Mouse (Mus musculus) midbrain, embryonic 16.5 days (tissue): ENCODE measurements around the gene Synpo2. TPM values are rescaled to one million over a fixed set of nuclear protein-coding genes. Genes with fewer than 3 reads are reported as not detected.

ENCODE experiments used
- ATAC-seq: fragments of 200-750 bp; cut with Nextera tagmentation; 2 replicates; pipeline ENCODE4 v1.8.0; 2017; ENCODE audit warnings: moderate TSS enrichment
- H3K27ac ChIP-seq: fragments of 300-500 bp; sonication (generic); 2 replicates; pipeline ENCODE4 v1.5.1; 2014; ENCODE audit warnings: mild to moderate bottlenecking, low read length, mixed read lengths
- H3K27me3 ChIP-seq: fragments of 300-500 bp; sonication (generic); 2 replicates; pipeline ENCODE4 v1.6.1; 2014; ENCODE audit warnings: low read depth, low read length, mixed read lengths; ENCODE audit not compliant: control insufficient read depth, insufficient read depth
- H3K36me3 ChIP-seq: fragments of 300-500 bp; sonication (generic); 2 replicates; pipeline ENCODE4 v1.6.1; 2014; ENCODE audit warnings: mild to moderate bottlenecking, low read length, moderate library complexity, mixed read lengths; ENCODE audit not compliant: control insufficient read depth, insufficient read depth
- H3K4me1 ChIP-seq: fragments of 300-500 bp; sonication (generic); 2 replicates; pipeline ENCODE4 v1.6.1; 2014; ENCODE audit warnings: mild to moderate bottlenecking, low read length, mixed read lengths; ENCODE audit not compliant: control insufficient read depth, insufficient read depth
- H3K4me2 ChIP-seq: fragments of 300-500 bp; sonication (generic); 2 replicates; pipeline ENCODE4 v1.6.1; 2014; ENCODE audit warnings: mild to moderate bottlenecking, low read length, mixed read lengths
- H3K4me3 ChIP-seq: fragments of 300-500 bp; sonication (generic); 2 replicates; pipeline ENCODE4 v1.5.1; 2014; ENCODE audit warnings: low read depth, mild to moderate bottlenecking, low read length, moderate library complexity, mixed read lengths
- H3K9ac ChIP-seq: fragments of 300-500 bp; sonication (generic); 2 replicates; pipeline ENCODE4 v1.6.1; 2014; ENCODE audit warnings: low read depth, low read length, mixed read lengths
- H3K9me3 ChIP-seq: fragments of 300-500 bp; sonication (generic); replicated peaks from 2 replicates; pipeline ENCODE4 v1.6.1; 2014; ENCODE audit warnings: mild to moderate bottlenecking, low read length, mixed read lengths; ENCODE audit not compliant: control insufficient read depth, poor library complexity, severe bottlenecking
- WGBS: fragments of 180-500 bp; shearing (Covaris S2); extraction: QIAGEN DNeasy Blood & Tissue Kit; methylation state at CpG from one replicate; pipeline ENCODE4 v1.1.7; 2014; 5-methylcytosine and 5-hydroxymethylcytosine counted together
- polyA plus RNA-seq: library from polyadenylated mRNA; unstranded; fragments of >200 nt; fragmentation: Nextera tagmentation; extraction: Ambion mirVana; gene quantifications from 2 replicates; pipeline ENCODE4 v1.2.1, GENCODE M21; 2015

The Synpo2 gene
- polyA plus RNA-seq, 1 experiment from 2014 or later = 3.2 TPM

DNA sequence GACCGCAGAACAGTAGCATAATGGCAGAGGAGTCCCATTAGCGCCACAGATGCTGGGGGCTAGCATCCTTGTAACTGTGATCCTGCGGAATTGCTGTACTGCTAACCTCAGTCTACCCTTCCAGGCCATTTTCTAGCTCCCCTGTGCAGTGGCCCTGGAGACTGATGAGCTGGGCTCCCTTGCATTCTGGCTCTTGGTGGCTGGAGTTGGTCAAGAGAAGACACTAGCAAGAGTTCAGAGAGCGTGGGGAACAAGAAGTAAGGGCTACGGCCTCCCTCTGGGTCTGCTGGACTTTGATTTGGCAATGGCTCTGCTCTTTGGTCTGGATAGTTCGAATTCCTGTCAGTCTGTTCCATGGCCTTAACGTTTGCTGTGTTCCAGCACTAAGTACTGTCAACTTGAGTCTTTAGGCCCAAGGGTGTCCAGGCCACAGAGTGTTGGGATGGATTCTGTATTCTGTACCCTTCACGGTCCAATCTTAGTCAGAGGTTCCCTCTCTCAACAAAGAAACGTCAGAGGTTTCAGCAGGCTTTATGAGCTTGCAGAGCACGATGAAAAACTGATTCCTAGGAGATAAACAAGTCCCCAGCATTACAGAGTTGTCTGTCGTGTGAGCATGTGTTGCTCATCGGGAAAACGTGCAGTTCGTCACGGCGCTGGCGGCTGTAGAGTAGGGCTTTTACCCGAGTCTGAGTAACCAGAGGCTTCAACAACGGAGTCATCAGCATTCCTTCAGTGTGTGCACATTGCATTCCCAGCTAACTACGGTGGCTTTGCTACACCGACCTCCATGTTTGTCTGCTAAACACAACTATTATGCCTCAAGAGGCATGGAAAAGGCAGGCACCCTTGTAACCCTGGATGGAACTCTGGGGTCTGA, 113.6 kb downstream of the Synpo2 start:
- no peaks in the 10 kb centered on the region for H3K4me1 ChIP-seq
- no peaks in the 10 kb centered on the region for H3K27me3 ChIP-seq
- H3K9me3 ChIP-seq = no peaks in the 10 kb centered on the region
- H3K27ac ChIP-seq = no peak overlapping the region
- no peak for ATAC-seq
- H3K36me3 ChIP-seq = no peaks in the 10 kb centered on the region
- H3K4me3 ChIP-seq = no peak overlapping the region
- 89% methylated on average over 21 of the region's 21 CpGs for WGBS
- no peak overlapping the region for H3K4me2 ChIP-seq
- no peak overlapping the region for H3K9ac ChIP-seq

DNA sequence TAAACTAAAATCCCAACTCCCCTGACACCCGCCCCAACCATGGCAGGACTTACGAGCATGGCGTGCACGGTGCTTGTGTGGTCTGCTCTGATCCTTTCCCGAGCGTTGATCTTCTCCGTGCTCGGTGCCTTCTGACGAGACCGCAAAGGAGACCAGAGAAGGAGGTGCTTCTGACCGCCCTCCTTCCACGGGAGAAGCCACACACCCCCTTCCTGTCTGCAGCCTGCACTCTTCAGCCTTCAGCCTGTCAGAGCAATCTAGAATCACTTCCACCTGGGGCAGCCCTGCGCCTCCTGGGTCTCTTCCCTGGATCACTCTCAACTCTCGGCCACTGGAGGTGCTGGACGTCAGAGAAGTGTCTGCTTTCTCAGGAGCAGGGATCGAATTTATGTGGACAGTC, 119.0 kb downstream of the Synpo2 start:
- WGBS = 55% methylated on average over 16 of the region's 16 CpGs
- Histone ChIP-seq H3K27ac (no peak overlapping the region), H3K9me3 (no peaks in the 10 kb centered on the region), H3K27me3 (no peaks in the 10 kb centered on the region), H3K4me2 (0 out of 2 replicates have a peak overlapping the region, but pooled peaks have one; percentile 6), H3K9ac (no peak overlapping the region), H3K36me3 (no peaks in the 10 kb centered on the region), H3K4me1 (peaks cover 3% of the 10 kb centered on the region; the same call in 1 of the 2 replicates), H3K4me3 (no peak overlapping the region)
- ATAC-seq = no peak

DNA sequence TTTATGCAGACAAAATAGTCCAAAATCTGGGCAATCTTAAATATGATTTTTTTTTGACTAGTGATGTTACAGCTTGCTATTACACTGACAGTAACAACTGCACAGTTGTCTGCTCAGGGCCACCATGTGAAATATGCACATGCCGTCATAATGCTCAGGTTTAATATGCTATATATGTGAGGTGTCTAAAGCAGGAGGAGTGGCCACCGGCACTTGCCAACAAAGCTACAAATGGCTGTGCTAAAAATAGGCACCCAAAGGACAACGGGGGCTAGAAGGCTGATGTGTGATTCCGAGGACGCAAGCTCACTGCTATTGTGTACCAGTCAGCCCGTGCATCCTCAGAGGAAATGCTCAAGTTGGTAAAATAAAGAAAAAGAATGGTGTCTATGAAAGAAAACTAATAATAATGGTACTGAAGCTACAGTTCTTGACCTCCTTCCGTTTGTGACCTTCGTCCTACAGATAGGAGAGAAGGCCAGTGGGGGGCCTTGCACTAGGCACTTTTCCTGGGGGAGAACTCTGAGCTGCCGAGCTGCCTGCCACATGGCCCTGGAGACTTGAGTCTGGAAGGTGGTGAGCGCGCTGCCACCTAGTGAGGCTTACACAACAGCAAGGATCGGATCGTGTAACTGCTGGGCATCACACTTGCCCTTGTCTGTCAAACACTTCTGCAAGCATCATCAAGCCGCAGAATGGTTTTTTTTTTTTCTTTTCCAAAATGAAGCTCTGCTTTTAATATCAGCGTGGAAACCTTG, 120.0 kb downstream of the Synpo2 start:
- Histone ChIP-seq H3K27ac (no peak overlapping the region), H3K4me3 (no peak overlapping the region), H3K36me3 (no peaks in the 10 kb centered on the region), H3K4me1 (peaks cover 3% of the 10 kb centered on the region; the same call in 1 of the 2 replicates), H3K4me2 (peak overlapping the region; percentile 35), H3K27me3 (no peaks in the 10 kb centered on the region), H3K9me3 (no peaks in the 10 kb centered on the region), H3K9ac (no peak overlapping the region)
- 19% methylated on average over 15 of the region's 15 CpGs for WGBS
- ATAC-seq = peak; percentile 72; the same call in 1 of the 2 replicates

DNA sequence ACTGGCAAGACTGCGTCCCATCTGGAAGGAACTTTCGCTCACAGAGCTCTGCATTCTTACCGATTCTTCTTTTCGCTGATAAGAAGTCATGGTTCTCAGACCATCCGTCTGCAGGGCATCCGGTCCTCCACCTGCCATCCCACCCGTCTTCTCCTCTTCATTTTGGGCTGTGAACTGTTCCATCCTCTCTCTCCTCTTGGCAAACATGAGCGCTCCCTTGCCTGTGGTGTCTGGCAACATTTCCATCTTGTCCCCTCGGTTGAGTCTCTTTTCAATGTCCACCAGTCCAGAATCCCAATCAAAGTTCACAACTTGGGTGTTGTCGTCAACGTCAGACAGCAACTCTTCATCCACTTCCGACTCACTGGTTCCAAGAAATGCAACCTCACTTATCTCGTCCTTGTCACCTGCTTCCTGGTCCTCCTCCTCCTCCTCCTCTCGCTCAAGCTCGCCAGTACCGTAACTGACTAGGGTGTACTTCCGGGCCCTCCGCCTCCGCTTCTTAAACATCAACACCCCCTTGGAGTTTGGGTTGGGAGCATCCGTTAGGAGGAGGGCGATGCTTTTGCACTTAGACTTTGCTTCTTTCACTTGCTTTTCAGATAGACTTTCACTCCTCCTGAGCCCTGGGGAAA, 121.8 kb downstream of the Synpo2 start:
- 94% methylated on average over 21 of the region's 21 CpGs for WGBS
- no peak overlapping the region for H3K27ac ChIP-seq
- H3K9me3 ChIP-seq = no peaks in the 10 kb centered on the region
- ATAC-seq = no peak
- no peak overlapping the region for H3K4me2 ChIP-seq
- H3K9ac ChIP-seq = no peak overlapping the region
- no peak overlapping the region for H3K4me3 ChIP-seq
- no peaks in the 10 kb centered on the region for H3K36me3 ChIP-seq
- H3K4me1 ChIP-seq = peaks cover 3% of the 10 kb centered on the region; the same call in 1 of the 2 replicates
- no peaks in the 10 kb centered on the region for H3K27me3 ChIP-seq

DNA sequence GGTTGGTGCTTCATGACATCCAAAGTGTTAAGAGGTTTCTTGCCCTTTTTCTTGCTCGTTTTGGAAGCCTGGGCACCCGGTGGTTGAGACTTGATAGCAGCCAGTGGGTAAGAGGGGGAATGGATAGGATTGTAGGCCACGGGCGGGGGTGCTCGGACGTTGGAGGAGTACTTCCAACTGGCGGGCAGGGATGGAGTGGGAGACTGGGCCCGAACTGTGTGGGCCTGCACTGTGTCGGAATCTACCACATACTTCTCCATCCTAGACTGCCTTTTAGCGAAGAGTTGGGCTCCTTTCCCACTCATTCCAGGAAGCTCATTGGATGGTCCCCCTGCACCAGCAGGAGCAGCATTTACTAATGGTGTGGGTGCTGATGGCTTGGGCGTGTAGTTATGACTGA, 123.2 kb downstream of the Synpo2 start:
- no peak for ATAC-seq
- no peak overlapping the region for H3K4me2 ChIP-seq
- H3K27me3 ChIP-seq = no peaks in the 10 kb centered on the region
- peaks cover 3% of the 10 kb centered on the region; the same call in 1 of the 2 replicates for H3K4me1 ChIP-seq
- no peaks in the 10 kb centered on the region for H3K9me3 ChIP-seq
- no peak overlapping the region for H3K27ac ChIP-seq
- H3K36me3 ChIP-seq = no peaks in the 10 kb centered on the region
- 98% methylated on average over 11 of the region's 11 CpGs for WGBS
- no peak overlapping the region for H3K9ac ChIP-seq
- H3K4me3 ChIP-seq = no peak overlapping the region

DNA sequence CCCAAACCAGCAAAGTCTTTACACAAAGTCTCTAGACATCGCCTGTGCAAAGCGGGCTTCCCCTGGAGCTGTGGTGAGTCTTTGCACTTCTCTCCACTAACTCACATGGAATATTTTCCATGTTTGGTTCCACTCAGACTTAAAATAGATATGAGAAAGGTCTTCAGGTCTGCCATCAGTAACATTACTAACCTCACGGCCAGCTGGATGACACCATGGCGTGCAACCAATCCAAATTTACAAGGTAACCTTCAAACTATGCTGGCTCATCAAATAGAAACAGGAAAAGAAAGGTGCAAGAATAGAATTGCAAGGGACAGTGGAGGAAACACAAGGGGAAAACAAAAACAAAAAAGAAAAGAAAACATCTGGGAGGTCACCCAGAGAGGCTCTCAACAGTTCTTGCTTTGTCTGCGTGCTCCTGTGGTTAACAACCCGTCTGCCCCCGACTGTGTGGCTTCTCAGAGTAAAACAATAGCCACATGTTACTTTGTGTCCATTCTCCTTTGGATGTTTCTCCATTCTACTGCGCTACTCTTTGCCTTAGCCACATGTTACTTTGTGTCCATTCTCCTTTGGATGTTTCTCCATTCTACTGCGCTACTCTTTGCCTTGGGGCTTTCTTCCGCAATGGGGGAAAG, 124.8 kb downstream of the Synpo2 start:
- H3K27ac ChIP-seq = no peak overlapping the region
- no peak overlapping the region for H3K4me2 ChIP-seq
- peaks cover under 1% of the 10 kb centered on the region; the same call in 1 of the 2 replicates for H3K4me1 ChIP-seq
- no peaks in the 10 kb centered on the region for H3K36me3 ChIP-seq
- H3K9ac ChIP-seq = no peak overlapping the region
- no peak overlapping the region for H3K4me3 ChIP-seq
- no peaks in the 10 kb centered on the region for H3K27me3 ChIP-seq
- no peaks in the 10 kb centered on the region for H3K9me3 ChIP-seq
- 64% methylated on average over 10 of the region's 10 CpGs for WGBS
- no peak for ATAC-seq

DNA sequence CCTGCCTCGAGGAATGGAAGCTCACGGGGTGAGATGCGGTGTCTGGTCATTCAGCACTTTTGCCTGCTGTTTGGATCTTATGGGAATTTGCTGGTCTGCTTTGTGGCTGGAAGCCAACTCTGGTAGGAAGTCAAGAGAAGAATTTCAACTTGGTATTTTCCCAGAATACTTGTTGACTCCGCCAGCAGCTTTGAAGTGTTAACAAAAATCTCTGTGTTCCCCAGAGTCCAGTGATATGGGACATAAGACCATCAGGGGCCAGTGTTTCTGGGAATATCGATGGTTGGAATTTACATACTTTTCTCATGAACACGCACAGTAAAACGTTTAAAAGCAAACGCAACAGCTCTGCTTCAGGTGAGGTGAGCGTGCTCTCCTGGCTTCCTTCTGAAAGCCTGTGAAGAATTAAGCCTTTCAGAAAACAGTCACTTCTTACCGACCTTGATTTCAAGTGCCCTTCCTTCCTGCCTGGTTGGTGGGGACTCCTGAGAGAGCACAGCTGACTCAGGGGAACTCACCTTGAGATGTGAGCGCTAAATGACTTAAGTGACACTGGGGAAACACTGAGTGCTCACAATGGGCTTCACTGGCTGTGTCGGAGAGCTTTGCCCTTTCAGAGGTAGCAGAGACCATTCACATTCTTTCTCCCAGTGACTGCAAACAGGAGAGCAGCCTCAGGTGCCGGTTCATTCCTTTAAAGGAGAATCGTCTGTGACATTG, 128.0 kb downstream of the Synpo2 start:
- WGBS = 77% methylated on average over 14 of the region's 14 CpGs
- Histone ChIP-seq H3K4me2 (no peak overlapping the region), H3K9ac (no peak overlapping the region), H3K27ac (no peak overlapping the region), H3K4me3 (no peak overlapping the region), H3K4me1 (no peaks in the 10 kb centered on the region), H3K27me3 (no peaks in the 10 kb centered on the region), H3K9me3 (no peaks in the 10 kb centered on the region), H3K36me3 (no peaks in the 10 kb centered on the region)
- ATAC-seq = no peak

DNA sequence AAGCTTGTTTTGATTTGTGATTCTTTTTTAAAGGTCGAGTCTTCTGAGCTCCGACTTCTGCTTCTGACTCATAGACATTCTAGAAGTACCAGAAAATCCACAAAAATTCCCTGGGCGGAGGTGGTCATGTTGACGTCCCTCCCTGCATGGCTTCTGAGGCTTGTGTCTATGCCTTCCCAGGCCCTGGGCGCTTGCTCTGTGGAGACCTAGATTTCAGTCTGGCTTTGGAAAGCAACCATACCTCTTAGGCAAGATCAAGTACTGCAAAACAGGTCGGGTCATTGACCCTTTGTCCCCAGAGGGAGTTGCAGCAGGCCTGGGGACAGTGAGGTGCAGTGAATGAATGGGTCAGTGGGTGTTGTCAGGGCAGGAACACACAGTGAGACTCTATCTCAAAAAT, 131.6 kb downstream of the Synpo2 start:
- Histone ChIP-seq H3K36me3 (no peaks in the 10 kb centered on the region), H3K4me3 (no peak overlapping the region), H3K27ac (no peak overlapping the region), H3K27me3 (no peaks in the 10 kb centered on the region), H3K9me3 (no peaks in the 10 kb centered on the region), H3K4me2 (no peak overlapping the region), H3K9ac (no peak overlapping the region), H3K4me1 (no peaks in the 10 kb centered on the region)
- 85% methylated on average over 6 of the region's 6 CpGs for WGBS
- ATAC-seq = no peak
